Mouse (Mus musculus): Measurements from ENCODE around the gene Ptprt. TPM values are rescaled to one million over a fixed set of nuclear protein-coding genes. Genes with fewer than 3 reads are reported as not detected.

The Ptprt gene
- total and polyA plus RNA-seq, 2 experiments: 0.37 to 0.44 TPM

- H3K4me1 ChIP-seq (ENCODE audit: control insufficient read depth, insufficient read depth, low read length): no peaks in the 10 kb centered on the region
- no peaks in the 10 kb centered on the region for H3K79me2 ChIP-seq (ENCODE audit: control insufficient read depth, insufficient read depth, low read length)
- H3K27me3 ChIP-seq (ENCODE audit: control insufficient read depth, insufficient read depth, low read length): no peaks in the 10 kb centered on the region
- no peak overlapping the region for H3K27ac ChIP-seq (replicated peaks; ENCODE audit: insufficient read depth, low read depth, low read length)
- H3K9ac ChIP-seq (ENCODE audit: low read depth, low read length): no peak overlapping the region
- DNase-seq (ENCODE audit: extremely low read depth, low read depth, low spot score): no peak
- H3K36me3 ChIP-seq (ENCODE audit: control insufficient read depth, insufficient read depth, low read length): no peaks in the 10 kb centered on the region
- WGBS: 79% methylated on average over 3 of the region's 3 CpGs
- no peak overlapping the region for H3K4me3 ChIP-seq (ENCODE audit: insufficient read depth, low read depth, low read length)
- no peak for TF ChIP-seq CTCF (IDR thresholded peaks at IDR 0.05; ENCODE audit: low read depth, low read length)
- TF ChIP-seq POLR2A (IDR thresholded peaks at IDR 0.05; ENCODE audit: extremely low read depth, insufficient read depth, low read length): no peak
Observed at GRCm38 (mm10) chr2:161656632-161657031, 1004.3 kb downstream of the Ptprt start.

- Histone ChIP-seq H3K4me1 (ENCODE audit: control insufficient read depth, insufficient read depth, low read length) (no peaks in the 10 kb centered on the region), H3K9ac (ENCODE audit: low read depth, low read length) (no peak overlapping the region), H3K27ac (replicated peaks; ENCODE audit: insufficient read depth, low read depth, low read length) (no peak overlapping the region), H3K36me3 (ENCODE audit: control insufficient read depth, insufficient read depth, low read length) (no peaks in the 10 kb centered on the region), H3K4me3 (ENCODE audit: insufficient read depth, low read depth, low read length) (no peak overlapping the region), H3K27me3 (ENCODE audit: control insufficient read depth, insufficient read depth, low read length) (no peaks in the 10 kb centered on the region), H3K79me2 (ENCODE audit: control insufficient read depth, insufficient read depth, low read length) (no peaks in the 10 kb centered on the region)
- WGBS: 80% methylated on average over 2 of the region's 2 CpGs
- no peak for TF ChIP-seq POLR2A (IDR thresholded peaks at IDR 0.05; ENCODE audit: extremely low read depth, insufficient read depth, low read length)
- no peak for TF ChIP-seq CTCF (IDR thresholded peaks at IDR 0.05; ENCODE audit: low read depth, low read length)
- DNase-seq (ENCODE audit: extremely low read depth, low read depth, low spot score): no peak
Observed at GRCm38 (mm10) chr2:161640805-161641204, 1020.1 kb downstream of the Ptprt start.

GRCm38 (mm10) chr2:161634084-161634483, 1026.9 kb downstream of the Ptprt start:
- H3K4me1 ChIP-seq (ENCODE audit: control insufficient read depth, insufficient read depth, low read length): no peaks in the 10 kb centered on the region
- DNase-seq (ENCODE audit: extremely low read depth, low read depth, low spot score): no peak
- H3K27me3 ChIP-seq (ENCODE audit: control insufficient read depth, insufficient read depth, low read length): no peaks in the 10 kb centered on the region
- no peaks in the 10 kb centered on the region for H3K79me2 ChIP-seq (ENCODE audit: control insufficient read depth, insufficient read depth, low read length)
- no peak overlapping the region for H3K9ac ChIP-seq (ENCODE audit: low read depth, low read length)
- TF ChIP-seq CTCF (IDR thresholded peaks at IDR 0.05; ENCODE audit: low read depth, low read length) (no peak), POLR2A (IDR thresholded peaks at IDR 0.05; ENCODE audit: extremely low read depth, insufficient read depth, low read length) (no peak)
- H3K27ac ChIP-seq (replicated peaks; ENCODE audit: insufficient read depth, low read depth, low read length): no peak overlapping the region
- no peak overlapping the region for H3K4me3 ChIP-seq (ENCODE audit: insufficient read depth, low read depth, low read length)
- H3K36me3 ChIP-seq (ENCODE audit: control insufficient read depth, insufficient read depth, low read length): no peaks in the 10 kb centered on the region
- 87% methylated on average over 2 of the region's 2 CpGs for WGBS

GRCm38 (mm10) chr2:161625896-161626295, 1035.1 kb downstream of the Ptprt start:
- H3K27ac ChIP-seq (replicated peaks; ENCODE audit: insufficient read depth, low read depth, low read length): no peak overlapping the region
- no peaks in the 10 kb centered on the region for H3K27me3 ChIP-seq (ENCODE audit: control insufficient read depth, insufficient read depth, low read length)
- no peaks in the 10 kb centered on the region for H3K4me1 ChIP-seq (ENCODE audit: control insufficient read depth, insufficient read depth, low read length)
- H3K9ac ChIP-seq (ENCODE audit: low read depth, low read length): no peak overlapping the region
- H3K79me2 ChIP-seq (ENCODE audit: control insufficient read depth, insufficient read depth, low read length): no peaks in the 10 kb centered on the region
- no peak for DNase-seq (ENCODE audit: extremely low read depth, low read depth, low spot score)
- TF ChIP-seq CTCF (IDR thresholded peaks at IDR 0.05; ENCODE audit: low read depth, low read length): no peak
- TF ChIP-seq POLR2A (IDR thresholded peaks at IDR 0.05; ENCODE audit: extremely low read depth, insufficient read depth, low read length): no peak
- no peaks in the 10 kb centered on the region for H3K36me3 ChIP-seq (ENCODE audit: control insufficient read depth, insufficient read depth, low read length)
- 63% methylated on average over 1 of the region's 1 CpGs for WGBS
- no peak overlapping the region for H3K4me3 ChIP-seq (ENCODE audit: insufficient read depth, low read depth, low read length)

- 80% methylated on average over 4 of the region's 4 CpGs for WGBS
Observed at GRCm38 (mm10) chr2:161608401-161608800, 1052.5 kb downstream of the Ptprt start.

GRCm38 (mm10) chr2:161607372-161607771, 1053.6 kb downstream of the Ptprt start:
- no peak for TF ChIP-seq CTCF (IDR thresholded peaks at IDR 0.05; ENCODE audit: low read depth, low read length)
- no peak for TF ChIP-seq POLR2A (IDR thresholded peaks at IDR 0.05; ENCODE audit: extremely low read depth, insufficient read depth, low read length)
- Histone ChIP-seq H3K9ac (ENCODE audit: low read depth, low read length) (no peak overlapping the region), H3K4me1 (ENCODE audit: control insufficient read depth, insufficient read depth, low read length) (no peaks in the 10 kb centered on the region), H3K27ac (replicated peaks; ENCODE audit: insufficient read depth, low read depth, low read length) (no peak overlapping the region), H3K79me2 (ENCODE audit: control insufficient read depth, insufficient read depth, low read length) (no peaks in the 10 kb centered on the region), H3K36me3 (ENCODE audit: control insufficient read depth, insufficient read depth, low read length) (no peaks in the 10 kb centered on the region), H3K4me3 (ENCODE audit: insufficient read depth, low read depth, low read length) (no peak overlapping the region), H3K27me3 (ENCODE audit: control insufficient read depth, insufficient read depth, low read length) (no peaks in the 10 kb centered on the region)
- WGBS: 70% methylated on average over 4 of the region's 4 CpGs
- no peak for DNase-seq (ENCODE audit: extremely low read depth, low read depth, low spot score)

More at GRCm38 (mm10) chr2:161608401-161608800, 1052.5 kb downstream of the Ptprt start:
- Histone ChIP-seq H3K36me3 (ENCODE audit: control insufficient read depth, insufficient read depth, low read length) (no peaks in the 10 kb centered on the region), H3K9ac (ENCODE audit: low read depth, low read length) (no peak overlapping the region), H3K27ac (replicated peaks; ENCODE audit: insufficient read depth, low read depth, low read length) (no peak overlapping the region), H3K79me2 (ENCODE audit: control insufficient read depth, insufficient read depth, low read length) (no peaks in the 10 kb centered on the region), H3K4me1 (ENCODE audit: control insufficient read depth, insufficient read depth, low read length) (no peaks in the 10 kb centered on the region), H3K4me3 (ENCODE audit: insufficient read depth, low read depth, low read length) (no peak overlapping the region), H3K27me3 (ENCODE audit: control insufficient read depth, insufficient read depth, low read length) (no peaks in the 10 kb centered on the region)
- TF ChIP-seq CTCF (IDR thresholded peaks at IDR 0.05; ENCODE audit: low read depth, low read length) (no peak), POLR2A (IDR thresholded peaks at IDR 0.05; ENCODE audit: extremely low read depth, insufficient read depth, low read length) (no peak)
- no peak for DNase-seq (ENCODE audit: extremely low read depth, low read depth, low spot score)
